Mouse (Mus musculus) kidney, adult 2 months (tissue): ENCODE measurements around the gene Paox.

Experiments used
- CTCF ChIP-seq: fragments of 200-500 bp; conservative IDR thresholded peaks from 2 replicates; pipeline ENCODE4 v1.5.1; 2011; ENCODE audit warnings: low read depth, mild to moderate bottlenecking, control low read depth, low read length, moderate library complexity, mixed read lengths; ENCODE audit not compliant: insufficient read depth, insufficient read length
- POLR2A ChIP-seq: fragments of 200-500 bp; IDR thresholded peaks from one replicate; pipeline ENCODE4 v1.6.1; 2011; ENCODE audit warnings: low read depth, low read length, control low read depth

- TF ChIP-seq POLR2A (peak; percentile 54), CTCF (no peak)
These were observed 893 bp downstream of the Paox start, which contains the start of gene Echs1 for GRCm38 (mm10) chr7:140116329-140117054.
